Mouse (Mus musculus) CH12.LX (cell line): ENCODE measurements around the gene Cacnb4.
A peak's percentile ranks its signal among the peaks of the same experiment; 100 is the strongest.

Source experiments
- CHD2 ChIP-seq: IDR thresholded peaks from 2 replicates; pipeline ENCODE4 v1.6.1; 2011; ENCODE audit warnings: low read length, improper control_type of control experiment
- CTCF ChIP-seq, 2 experiments: IDR thresholded peaks in 1 of 2; conservative IDR thresholded peaks in 1 of 2; 2 replicates each; pipeline ENCODE4 v1.5.1; 2011 to 2012; ENCODE audit warnings: low read depth in 2 of 2, low read length in 2 of 2, improper control_type of control experiment in 1 of 2, inconsistent platforms in 1 of 2, mild to moderate bottlenecking in 1 of 2, moderate library complexity in 1 of 2
- EP300 ChIP-seq: IDR thresholded peaks from 2 replicates; pipeline ENCODE4 v1.6.1; 2011; ENCODE audit warnings: low read length, improper control_type of control experiment
- IRF4 ChIP-seq: IDR thresholded peaks from 2 replicates; pipeline ENCODE4 v1.6.1; 2014; ENCODE audit warnings: low read depth, mild to moderate bottlenecking, inconsistent platforms, low read length, improper control_type of control experiment
- JUND ChIP-seq: conservative IDR thresholded peaks from 2 replicates; pipeline ENCODE4 v1.6.1; 2011; ENCODE audit warnings: low read depth, low read length, improper control_type of control experiment
- KAT2A ChIP-seq: IDR thresholded peaks from 2 replicates; pipeline ENCODE4 v1.6.1; 2012; ENCODE audit warnings: low read length, improper control_type of control experiment, inconsistent platforms; ENCODE audit not compliant: insufficient replicate concordance
- MAX ChIP-seq: IDR thresholded peaks from 2 replicates; pipeline ENCODE4 v1.6.1; 2011; ENCODE audit warnings: low read length, improper control_type of control experiment
- POLR2A ChIP-seq: IDR thresholded peaks from 2 replicates; pipeline ENCODE4 v1.6.1; 2011; ENCODE audit warnings: low read depth, mild to moderate bottlenecking, improper control_type of control experiment, low read length
- SMC3 ChIP-seq: IDR thresholded peaks from 2 replicates; pipeline ENCODE4 v1.6.1; 2011; ENCODE audit warnings: low read depth, low read length, improper control_type of control experiment
- USF1 ChIP-seq: IDR thresholded peaks from 2 replicates; pipeline ENCODE4 v1.6.1; 2014; ENCODE audit warnings: low read depth, mild to moderate bottlenecking, inconsistent platforms, low read length, improper control_type of control experiment
- USF2 ChIP-seq: conservative IDR thresholded peaks from 2 replicates; pipeline ENCODE4 v1.6.1; 2011; ENCODE audit warnings: low read depth, low read length, improper control_type of control experiment
- ZC3H11A ChIP-seq: IDR thresholded peaks from 2 replicates; pipeline ENCODE4 v1.6.1; 2012; ENCODE audit warnings: low read depth, mild to moderate bottlenecking, inconsistent platforms, low read length, improper control_type of control experiment
- ZKSCAN1 ChIP-seq: IDR thresholded peaks from 2 replicates; pipeline ENCODE4 v1.6.1; 2012; ENCODE audit warnings: low read depth, inconsistent platforms, low read length, improper control_type of control experiment, borderline replicate concordance
- ZNF384 ChIP-seq: IDR thresholded peaks from 2 replicates; pipeline ENCODE4 v1.6.1; 2012; ENCODE audit warnings: low read depth, low read length, improper control_type of control experiment, inconsistent platforms

DNA sequence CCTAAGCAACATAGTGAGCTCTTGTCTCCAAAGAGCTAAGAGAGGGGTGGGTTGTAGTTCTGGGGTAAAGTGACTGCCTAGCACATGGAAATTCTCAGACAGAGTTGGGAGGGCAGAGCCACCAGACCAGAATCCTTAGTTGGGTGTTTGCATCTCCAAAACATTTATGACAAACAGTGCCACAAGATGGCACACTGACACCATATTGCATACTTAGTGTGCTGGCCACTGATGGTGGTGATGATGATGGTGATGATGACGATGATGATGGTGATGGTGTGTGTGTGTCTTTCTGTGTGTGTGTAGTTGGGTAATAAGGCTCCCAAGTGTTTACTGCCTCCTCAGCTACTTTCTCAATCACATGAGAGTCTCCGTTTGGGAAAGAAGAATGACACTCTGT lies 54.0 kb downstream of the Cacnb4 start:
- TF ChIP-seq EP300 (no peak), KAT2A (no peak), POLR2A (no peak), ZKSCAN1 (no peak; the same call in 1 of the 2 replicates), SMC3 (peak; percentile 75), ZC3H11A (no peak), USF2 (no peak), JUND (0 out of 2 replicates have a peak, but pooled peaks have one; percentile 9), CTCF (conservative IDR thresholded peaks at IDR 0.05 in 1 of 2, IDR thresholded peaks at IDR 0.05 in 1 of 2; ENCODE audit: low read depth in 2 of 2, low read length in 2 of 2) (peak; percentile 34 to 84; a peak in 2 of 4 replicates), IRF4 (peak; percentile 33; the same call in 1 of the 2 replicates), USF1 (no peak), ZNF384 (peak; percentile 17; the same call in 1 of the 2 replicates), MAX (no peak), CHD2 (no peak)
